Mouse (Mus musculus): ENCODE results near the gene Med28.

DNA sequence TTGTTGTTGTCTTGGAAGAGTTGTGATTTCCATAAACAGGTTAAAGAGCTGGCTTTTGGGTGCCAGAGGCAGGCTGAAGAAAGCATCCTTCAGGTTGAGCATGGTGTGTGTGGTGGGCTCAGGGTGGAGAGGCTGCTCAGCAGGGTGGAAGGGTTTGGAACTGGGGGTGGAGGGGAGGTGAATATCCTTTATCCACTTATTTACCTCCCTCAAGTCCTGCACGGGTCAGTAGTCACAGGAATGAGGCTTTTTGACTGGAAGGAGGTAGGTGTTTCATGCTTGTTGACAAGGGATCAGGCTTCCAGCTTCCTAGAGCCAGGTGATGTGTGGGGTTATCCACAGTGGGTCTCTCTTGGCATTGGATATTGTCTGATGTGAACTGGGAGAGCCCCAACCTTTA is 5.4 kb upstream of the Med28 start:
- TF ChIP-seq CTCF (conservative IDR thresholded peaks at IDR 0.05; ENCODE audit: low read length) (no peak), POU5F1 (IDR thresholded peaks at IDR 0.05; ENCODE audit: borderline replicate concordance, low read length) (no peak), NANOG (IDR thresholded peaks at IDR 0.05; ENCODE audit: borderline replicate concordance, low read length) (no peak)

Data from E14TG2a.4 (cell line).